Comparison of ENCODE assay signal across 9 mouse cellular contexts in the genomic region with DNA sequence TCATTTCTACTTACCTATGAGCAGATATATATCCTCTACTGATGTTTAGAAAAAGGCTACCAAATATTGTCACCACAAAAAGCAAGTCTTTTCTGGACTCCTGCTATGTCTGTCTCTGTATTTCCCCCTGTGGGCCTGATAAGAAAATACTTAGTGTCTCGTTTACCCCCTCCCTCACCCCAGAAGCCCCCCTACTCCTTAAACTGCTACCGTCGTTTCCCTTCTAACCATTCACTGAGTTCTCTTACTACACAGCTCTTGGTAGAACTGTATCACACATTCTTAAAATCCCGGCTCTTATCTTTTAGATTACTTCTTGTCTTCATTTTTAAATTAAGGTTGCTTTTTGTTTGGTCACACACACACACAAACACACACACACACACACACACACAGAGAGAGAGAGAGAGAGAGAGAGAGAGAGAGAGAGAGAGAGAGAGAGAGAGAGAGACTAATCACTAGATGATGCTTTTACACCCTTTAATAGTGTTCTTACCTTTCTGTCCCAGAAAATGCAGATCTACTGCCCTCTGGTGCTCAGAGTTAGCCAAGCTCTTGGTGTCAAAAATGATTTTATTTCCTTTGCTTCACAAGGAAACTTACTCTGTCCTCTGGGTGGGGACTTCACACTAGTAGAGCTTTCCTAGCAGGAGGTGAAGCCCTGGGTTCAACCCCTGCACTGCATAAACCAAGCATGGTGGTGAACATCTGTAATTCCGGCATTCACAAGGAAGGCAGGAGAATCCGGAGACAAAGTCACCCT. TPM values are rescaled to one million over a fixed set of nuclear protein-coding genes. Genes with fewer than 3 reads are reported as not detected.
DNase-seq lines count a peak whose midpoint lies in the region; ATAC-seq and TF ChIP-seq lines count a peak whose summit lies in the region.
"Had no signal": no experiment of that assay in that cellular context is flagged by ENCODE, and none has a peak within 500 bp of the region (broad histone marks: within the 10 kb centered on the region; RNA-seq: fewer than 3 reads in every experiment).

No protein-coding gene starts in this region.

- H3K4me2 ChIP-seq in kidney, embryonic 15.5 days: no peak overlapping the region
- no peak overlapping the region for H3K4me2 ChIP-seq in midbrain, postnatal 0 days (ENCODE audit: low read depth, low read length, poor library complexity, severe bottlenecking)

- 60% methylated on average over 6 of the region's 6 CpGs for WGBS in kidney, embryonic 15.5 days
- 63% methylated on average over 6 of the region's 6 CpGs for WGBS in midbrain, postnatal 0 days

- TF ChIP-seq CTCF in midbrain, postnatal 0 days (IDR thresholded peaks at IDR 0.05): peak; percentile 90

- no peak overlapping the region for H3K9ac ChIP-seq in kidney, embryonic 15.5 days
- no peak overlapping the region for H3K9ac ChIP-seq in midbrain, postnatal 0 days (replicated peaks; ENCODE audit: low read length, poor library complexity, severe bottlenecking)

- no peak overlapping the region for H3K27ac ChIP-seq in kidney, embryonic 15.5 days
- H3K27ac ChIP-seq in midbrain, postnatal 0 days (ENCODE audit: low read depth, low read length): no peak overlapping the region

- no peak overlapping the region for H3K4me3 ChIP-seq in kidney, embryonic 15.5 days (replicated peaks)
- no peak overlapping the region for H3K4me3 ChIP-seq in midbrain, postnatal 0 days (ENCODE audit: low read depth, low read length)

- H3K9me3 ChIP-seq in kidney, embryonic 15.5 days (replicated peaks): no peaks in the 10 kb centered on the region
- H3K9me3 ChIP-seq in midbrain, postnatal 0 days (ENCODE audit: low read length): no peaks in the 10 kb centered on the region

- DNase-seq in kidney, adult 11 months: peak; percentile 6
- peak; percentile 55 for DNase-seq in MN1 (ENCODE audit: low spot score)
- DNase-seq in cerebellum, adult 9-10 months: peak; percentile 27
- peak; percentile 66 for DNase-seq in heart, postnatal 4 days
- DNase-seq in left cerebral cortex, adult 18-20 months (ENCODE audit: low spot score in 2 of 2): peak; percentile 60 to 71
- DNase-seq in midbrain, postnatal 0 days (ENCODE audit: low spot score): peak; percentile 88
- peak; percentile 17 to 18 for DNase-seq in thymus, postnatal 36 days

- ATAC-seq in kidney, embryonic 15.5 days (replicated peaks; ENCODE audit: low FRiP score): no peak
- ATAC-seq in midbrain, postnatal 0 days (ENCODE audit: low FRiP score): peak; percentile 73; the same call in 1 of the 2 replicates

- H3K27me3 ChIP-seq in kidney, embryonic 15.5 days: peaks cover 8% of the 10 kb centered on the region; the same call in 1 of the 2 replicates
- H3K27me3 ChIP-seq in midbrain, postnatal 0 days (ENCODE audit: insufficient read depth, low read length): no peaks in the 10 kb centered on the region

- no peaks in the 10 kb centered on the region for H3K36me3 ChIP-seq in kidney, embryonic 15.5 days
- H3K36me3 ChIP-seq in midbrain, postnatal 0 days (ENCODE audit: insufficient read depth, low read length): no peaks in the 10 kb centered on the region

- H3K4me1 ChIP-seq in kidney, embryonic 15.5 days: peaks cover 2% of the 10 kb centered on the region; the same call in 1 of the 2 replicates
- no peaks in the 10 kb centered on the region for H3K4me1 ChIP-seq in midbrain, postnatal 0 days (ENCODE audit: insufficient read depth, low read length)

RNA-seq across cellular contexts. Expression of gene Aox2, which starts 7.1 kb away (rescaled TPM):
- 0.08 and 0.12 TPM in 2 replicates for polyA plus RNA-seq in kidney, embryonic 15.5 days (2015; fragmentation: Nextera tagmentation; extraction: Ambion mirVana)
- total RNA-seq in heart, postnatal 4 days (2021): under 1 TPM in 1 of 2 experiments, not detected in 1; 0.05 TPM
- total RNA-seq in left cerebral cortex, adult 18-20 months (2021): not detected
- total RNA-seq in midbrain, postnatal 0 days (2014; rRNA removed): 0.16 TPM in 1 of 2 replicates, not detected in the other
- polyA plus RNA-seq in midbrain, postnatal 0 days (2015; fragmentation: Nextera tagmentation; extraction: Ambion mirVana): 0.05 TPM in 1 of 2 replicates, not detected in the other
- polyA plus RNA-seq: liver, embryonic 16.5 days had no signal

Comparison
In these comparisons a context has a peak if more than half of its experiments do, and no peak if none do; other contexts are left out.
1. DNase-seq: peak in every context shown above with its lines; median percentile 88 in midbrain, postnatal 0 days; 66 in heart, postnatal 4 days; 66 in left cerebral cortex, adult 18-20 months; 55 in MN1; 27 in cerebellum, adult 9-10 months; 18 in thymus, postnatal 36 days; 6 in kidney, adult 11 months.